Mouse (Mus musculus) hematopoietic stem cell, adult 5-6 weeks (primary cell): ENCODE measurements around the gene Cib4. TPM values are rescaled to one million over a fixed set of nuclear protein-coding genes. Genes with fewer than 3 reads are reported as not detected.
A peak's percentile ranks its signal among the peaks of the same experiment; 100 is the strongest.

ENCODE experiments used
- ATAC-seq, 2 experiments: fragments of 125-278 bp in 1 of 2; replicated peaks in 1 of 2; 2 replicates each; pipeline ENCODE4 v1.8.0; 2016 to 2017; ENCODE audit warnings: inconsistent platforms in 2 of 2, mild to moderate bottlenecking in 2 of 2, moderate number of reproducible peaks in 2 of 2, low read depth in 1 of 2, moderate TSS enrichment in 1 of 2; ENCODE audit not compliant: low FRiP score in 2 of 2, poor library complexity in 2 of 2, severe bottlenecking in 2 of 2, insufficient read depth in 1 of 2, low TSS enrichment in 1 of 2
- total RNA-seq: library from RNA; stranded (forward); fragments of 172-1452, 232-1000 nt; gene quantifications from 2 replicates; pipeline ENCODE4 v1.2.3, GENCODE M21; 2017

Cib4 gene
- total RNA-seq: not detected in 2 replicates

- no peak for ATAC-seq
These were observed at the start of gene Cib4 for GRCm38 (mm10) chr5:30545698-30546097. Cib4 (minus strand) TSS chr5:30545836.

- no peak for ATAC-seq
These were observed 49.4 kb upstream of the Cib4 start for GRCm38 (mm10) chr5:30594953-30595560.

- no peak for ATAC-seq
These were observed 48.3 kb upstream of the Cib4 start for GRCm38 (mm10) chr5:30593811-30594504.

- ATAC-seq: no peak
These were observed 47.7 kb upstream of the Cib4 start for GRCm38 (mm10) chr5:30593360-30593759.

GRCm38 (mm10) chr5:30592279-30592980 lies 46.8 kb upstream of the Cib4 start:
- no peak for ATAC-seq

- no peak for ATAC-seq
These were observed 46.1 kb upstream of the Cib4 start for GRCm38 (mm10) chr5:30591786-30592185.

GRCm38 (mm10) chr5:30591205-30591731 lies 45.6 kb upstream of the Cib4 start:
- no peak for ATAC-seq

- no peak for ATAC-seq
These were observed 44.6 kb upstream of the Cib4 start for GRCm38 (mm10) chr5:30590231-30590630.

- ATAC-seq: no peak
These were observed 43.9 kb upstream of the Cib4 start for GRCm38 (mm10) chr5:30589546-30589945.

GRCm38 (mm10) chr5:30589069-30589468 lies 43.4 kb upstream of the Cib4 start:
- ATAC-seq: no peak

- ATAC-seq: no peak
These were observed 42.8 kb upstream of the Cib4 start for GRCm38 (mm10) chr5:30588301-30588968.

GRCm38 (mm10) chr5:30587681-30588300 lies 42.2 kb upstream of the Cib4 start, which contains the start of gene Kcnk3:
Kcnk3 (plus strand) TSS chr5:30588170.
- 0 out of 4 replicates have a peak, but pooled peaks of 1 of the 2 experiments have one; percentile 22 for ATAC-seq

GRCm38 (mm10) chr5:30587101-30587500 lies 41.5 kb upstream of the Cib4 start:
- ATAC-seq: no peak

GRCm38 (mm10) chr5:30586616-30587015 lies 41.0 kb upstream of the Cib4 start:
- ATAC-seq: no peak

- no peak for ATAC-seq
These were observed 36.4 kb upstream of the Cib4 start for GRCm38 (mm10) chr5:30582017-30582416.

- no peak for ATAC-seq
These were observed 35.1 kb upstream of the Cib4 start for GRCm38 (mm10) chr5:30580725-30581124.

- ATAC-seq: no peak
These were observed 32.9 kb upstream of the Cib4 start for GRCm38 (mm10) chr5:30578445-30579080.
